Mouse (Mus musculus): ENCODE data around the gene Gm49027.

- no peak for TF ChIP-seq CTCF (conservative IDR thresholded peaks at IDR 0.05; ENCODE audit: low read length)
- TF ChIP-seq NANOG (IDR thresholded peaks at IDR 0.05; ENCODE audit: borderline replicate concordance, low read length): no peak
- no peak for TF ChIP-seq POU5F1 (IDR thresholded peaks at IDR 0.05; ENCODE audit: borderline replicate concordance, low read length)
These were observed 47.3 kb upstream of the Gm49027 start, which contains the start of gene Vps33a for GRCm38 (mm10) chr5:123572357-123573186.
